Mouse (Mus musculus) layer of hippocampus, adult 11-12 months (tissue): Measurements from ENCODE around the gene Ino80b.

Source experiments
- DNase-seq: peaks from one replicate; pipeline ENCODE4 v3.0.0; 2022; ENCODE audit warnings: low spot score

Ino80b gene

DNA sequence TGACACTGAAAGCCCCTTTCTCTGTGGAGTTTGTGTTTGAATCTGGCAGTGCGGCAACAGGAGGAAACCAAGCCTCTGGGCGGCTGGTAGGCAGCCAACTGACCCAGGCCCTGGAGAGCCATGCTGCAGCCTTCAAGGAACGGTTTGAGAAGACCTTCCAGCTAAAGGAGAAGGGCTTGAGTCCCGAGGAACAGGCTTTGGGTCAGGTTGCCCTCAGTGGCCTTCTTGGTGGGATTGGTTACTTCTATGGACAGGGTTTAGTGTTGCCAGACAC lies 8.1 kb downstream of the Ino80b start:
- no peak for DNase-seq

DNA sequence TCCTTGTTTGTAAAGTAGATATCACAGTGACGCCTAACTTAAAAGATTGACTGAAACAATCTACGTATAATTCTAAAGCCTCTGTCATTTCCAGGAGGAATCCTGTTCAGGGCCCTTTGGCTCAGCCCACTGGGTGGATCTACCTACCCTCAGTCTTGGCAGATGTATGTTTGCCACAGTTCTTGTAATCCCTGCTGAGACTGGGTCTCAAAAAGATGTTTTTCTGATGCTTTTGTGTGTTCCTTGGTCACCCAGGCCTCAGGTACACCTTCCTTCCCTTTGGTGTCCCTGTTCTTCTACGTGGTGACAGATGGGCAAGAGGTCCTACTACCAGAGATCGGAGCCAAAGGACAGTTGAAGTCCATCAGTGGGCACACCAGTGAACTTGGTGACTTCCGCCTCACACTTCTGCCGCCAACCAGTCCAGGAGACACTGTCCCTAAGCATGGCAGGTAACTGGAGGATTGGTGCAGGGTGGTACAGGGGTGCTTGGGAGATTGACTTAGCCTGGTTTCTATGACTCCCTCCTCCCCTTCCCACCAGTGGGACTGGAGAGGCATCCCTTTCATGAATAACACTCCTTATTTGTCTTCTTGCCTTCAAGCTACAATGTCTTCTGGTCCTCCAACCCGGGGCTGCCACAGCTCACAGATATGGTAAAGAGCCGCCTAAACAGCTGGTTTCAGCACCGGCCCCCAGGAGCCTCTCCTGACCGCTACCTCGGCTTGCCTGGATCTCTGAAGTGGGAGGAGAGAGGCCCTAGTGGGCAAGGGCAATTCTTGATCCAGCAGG lies 8.7 kb downstream of the Ino80b start:
- no peak for DNase-seq

DNA sequence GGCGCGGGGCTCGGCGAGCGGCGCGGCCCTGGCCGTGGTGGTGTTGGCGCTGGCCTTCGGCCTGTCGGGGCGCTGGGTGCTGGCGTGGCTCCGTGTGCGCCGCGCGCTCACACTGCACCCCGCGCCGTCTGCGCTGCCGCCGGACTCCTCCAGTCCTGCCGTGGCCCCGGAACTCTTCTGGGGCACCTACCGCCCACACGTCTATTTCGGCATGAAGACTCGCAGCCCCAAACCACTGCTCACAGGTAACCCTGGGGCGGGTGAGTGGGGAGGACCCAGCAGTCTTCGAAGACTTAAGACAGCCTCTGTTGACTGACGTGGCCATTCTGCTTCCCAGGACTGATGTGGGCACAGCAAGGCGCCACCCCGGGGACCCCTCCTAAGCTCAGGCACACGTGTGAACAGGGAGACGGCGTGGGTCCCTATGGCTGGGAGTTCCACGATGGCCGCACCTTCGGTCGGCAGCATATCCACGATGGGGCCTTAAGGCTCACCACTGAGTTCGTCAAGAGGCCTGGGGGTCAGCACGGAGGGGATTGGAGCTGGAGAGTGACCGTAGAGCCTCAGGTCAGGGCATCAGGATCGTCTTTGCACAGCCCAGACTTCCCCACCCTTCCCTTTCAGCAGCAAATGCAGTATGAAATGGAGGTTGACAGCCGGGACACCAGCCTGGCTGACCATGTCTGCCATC lies 9.4 kb downstream of the Ino80b start:
- DNase-seq, result peak; percentile 33

DNA sequence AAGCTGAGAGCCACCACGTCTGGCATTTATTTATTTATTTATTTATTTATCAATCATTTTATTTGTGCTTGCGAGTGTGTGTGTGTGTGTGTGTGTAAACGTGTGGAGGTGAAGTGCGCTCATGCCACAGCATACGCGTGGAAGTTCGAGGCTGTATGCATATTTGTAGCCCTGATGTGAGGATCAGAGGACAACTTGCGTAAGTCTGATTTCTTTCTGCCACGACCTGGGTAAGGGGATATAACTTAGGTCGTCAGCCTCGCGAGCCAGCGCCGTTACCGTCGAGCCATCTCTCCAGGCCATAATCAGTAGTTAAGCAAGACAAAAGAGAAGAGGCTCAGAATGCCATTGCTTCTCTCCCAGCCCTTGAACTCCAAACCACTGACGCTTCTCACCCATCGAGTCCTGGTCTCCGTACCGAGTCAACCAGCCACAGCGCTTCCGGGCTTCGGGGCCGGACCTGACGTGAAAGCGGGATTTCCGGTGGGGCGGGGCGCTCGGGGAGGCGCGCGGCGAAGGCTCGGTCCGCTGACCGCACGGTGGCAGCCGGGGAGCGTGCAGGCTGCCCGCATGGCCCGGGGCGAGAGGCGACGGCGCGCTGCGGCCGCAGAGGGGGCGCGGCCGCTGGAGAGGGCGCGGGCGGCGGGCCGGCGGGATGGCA lies 10.1 kb downstream of the Ino80b start, which contains the start of gene Mogs:
Gene Mogs (plus strand): TSS at position 486 of the 661 bp plus-strand sequence.
- DNase-seq, result peak; percentile 91

DNA sequence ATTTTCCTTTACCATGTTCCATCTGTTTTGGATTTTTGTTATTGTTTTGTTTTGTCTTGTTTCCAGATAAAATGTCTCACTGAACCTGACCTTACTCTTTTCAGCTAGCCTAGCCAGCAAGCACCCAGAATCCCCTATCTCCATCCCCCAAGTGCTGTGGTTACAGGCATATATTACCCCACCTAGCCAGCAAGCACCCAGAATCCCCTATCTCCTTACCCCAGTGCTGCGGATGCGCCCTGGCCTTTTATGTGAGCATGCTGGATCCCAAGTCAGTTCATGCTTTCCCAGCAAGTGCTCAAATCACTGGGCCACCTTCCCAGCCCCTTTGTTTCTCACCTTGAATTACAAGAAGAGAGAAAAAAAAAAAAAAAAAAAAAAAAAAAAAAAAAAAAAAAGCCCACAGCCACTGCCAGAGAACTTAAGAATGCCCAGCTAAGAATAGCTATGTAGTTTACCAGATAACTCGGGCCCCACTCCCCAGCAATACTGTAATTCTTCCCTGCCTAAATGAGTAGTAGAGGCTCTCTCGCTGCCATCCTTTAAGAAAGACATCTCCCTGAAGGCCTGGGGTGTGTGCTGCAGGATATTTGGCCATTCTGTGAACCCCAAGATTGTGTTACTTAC lies 13.6 kb downstream of the Ino80b start:
- no peak for DNase-seq

DNA sequence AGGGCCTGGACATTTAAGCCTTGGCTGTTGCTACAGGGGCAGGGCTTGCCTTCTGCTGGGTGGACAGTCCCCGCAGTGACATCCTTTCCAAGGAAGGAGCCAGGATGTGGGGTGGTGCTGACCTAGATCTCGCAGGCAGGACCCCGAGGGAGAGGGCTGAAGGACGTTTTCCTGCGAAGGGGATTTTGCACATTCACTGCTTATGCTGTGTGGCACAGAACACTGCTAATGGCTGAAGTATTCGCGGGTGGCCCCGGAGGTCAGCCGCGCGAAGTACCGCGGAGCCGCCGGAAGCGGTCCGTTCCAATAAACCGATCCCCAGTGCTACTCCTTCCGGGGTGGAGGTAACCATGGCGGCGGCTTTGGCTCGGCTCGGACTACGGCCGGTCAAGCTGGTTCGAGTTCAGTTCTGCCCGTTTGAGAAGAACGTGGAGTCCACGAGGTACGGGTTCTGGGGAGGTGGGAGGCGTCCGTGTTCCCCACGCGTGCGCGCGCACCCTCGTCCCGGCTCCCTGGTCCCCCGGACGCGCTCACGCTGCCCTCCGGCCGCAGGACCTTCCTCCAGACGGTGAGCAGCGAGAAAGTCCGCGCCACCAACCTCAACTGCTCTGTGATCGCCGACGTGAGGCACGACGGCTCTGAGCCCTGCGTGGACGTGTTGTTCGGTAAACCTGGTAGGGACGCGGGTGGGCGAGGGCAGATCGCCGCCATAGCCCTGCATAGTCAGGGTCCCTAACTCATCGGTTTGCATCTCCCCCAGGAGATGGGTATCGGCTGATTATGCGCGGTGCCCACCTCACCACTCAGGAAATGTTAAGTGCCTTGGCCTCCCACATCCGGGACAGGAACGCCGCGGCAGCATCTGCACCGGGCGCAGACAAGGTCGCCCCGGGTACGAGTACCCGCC lies 16.2 kb downstream of the Ino80b start, which contains the start of gene Mrpl53:
Gene Mrpl53 (plus strand): TSS at position 279 of the 907 bp plus-strand sequence.
- peak; percentile 79 for DNase-seq

DNA sequence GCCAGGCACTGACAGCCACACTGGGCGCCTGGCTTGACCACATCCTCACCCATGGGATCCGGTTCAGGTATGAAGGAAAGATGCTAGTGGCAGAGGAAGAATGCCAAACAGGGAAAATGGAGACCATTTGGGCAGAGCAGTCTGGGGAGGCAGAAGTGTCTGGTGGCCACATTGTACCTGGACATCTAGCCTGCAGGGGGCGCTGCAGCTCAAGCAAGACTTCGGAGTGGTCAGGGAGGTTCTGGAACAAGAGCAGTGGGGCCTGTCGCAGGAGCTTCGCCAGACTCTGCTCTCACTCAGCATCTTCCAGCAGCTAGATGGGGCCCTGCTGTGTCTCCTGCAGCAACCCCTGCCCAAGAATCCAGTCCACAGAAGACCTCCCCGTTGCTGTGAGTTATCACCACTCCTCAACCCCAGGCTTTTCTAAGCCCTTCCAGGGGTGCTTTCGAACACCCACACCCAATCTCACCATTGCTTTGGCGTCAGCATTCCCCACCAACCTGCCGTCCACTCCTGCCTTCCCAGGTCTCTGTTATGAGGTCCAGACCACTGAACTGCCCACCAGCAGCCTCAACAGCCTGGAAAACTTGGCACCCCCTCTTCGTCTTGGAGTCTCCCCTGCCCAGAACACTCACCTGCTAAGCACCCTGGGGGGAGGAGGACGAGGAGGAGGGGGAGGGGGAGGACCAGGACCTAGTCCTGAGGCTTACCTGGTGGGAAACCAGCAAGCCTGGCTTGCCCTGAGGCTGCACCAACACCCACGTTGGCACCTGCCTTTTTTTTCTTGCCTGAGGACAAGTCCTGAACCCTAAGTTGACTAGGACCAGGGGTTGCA lies 17.4 kb downstream of the Ino80b start:
- peak; percentile 81 for DNase-seq

DNA sequence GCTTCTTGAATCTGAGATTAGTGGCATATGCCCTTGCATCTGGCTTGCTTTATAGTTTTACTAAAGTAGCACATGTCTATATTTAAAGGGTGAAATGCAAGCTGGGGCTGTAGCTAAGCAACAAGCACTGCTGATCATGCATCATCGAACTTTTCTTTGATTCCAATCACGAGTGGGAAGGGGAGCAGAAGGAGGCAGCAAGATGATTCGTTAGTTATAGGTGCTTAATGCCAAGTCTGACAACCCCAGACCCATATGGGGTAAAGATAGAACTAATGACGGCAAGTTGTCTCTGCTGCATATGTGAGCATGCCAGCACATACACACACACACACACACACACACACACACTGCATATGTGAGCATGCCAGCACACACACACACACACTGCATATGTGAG lies 21.1 kb downstream of the Ino80b start:
- peak; percentile 52 for DNase-seq

DNA sequence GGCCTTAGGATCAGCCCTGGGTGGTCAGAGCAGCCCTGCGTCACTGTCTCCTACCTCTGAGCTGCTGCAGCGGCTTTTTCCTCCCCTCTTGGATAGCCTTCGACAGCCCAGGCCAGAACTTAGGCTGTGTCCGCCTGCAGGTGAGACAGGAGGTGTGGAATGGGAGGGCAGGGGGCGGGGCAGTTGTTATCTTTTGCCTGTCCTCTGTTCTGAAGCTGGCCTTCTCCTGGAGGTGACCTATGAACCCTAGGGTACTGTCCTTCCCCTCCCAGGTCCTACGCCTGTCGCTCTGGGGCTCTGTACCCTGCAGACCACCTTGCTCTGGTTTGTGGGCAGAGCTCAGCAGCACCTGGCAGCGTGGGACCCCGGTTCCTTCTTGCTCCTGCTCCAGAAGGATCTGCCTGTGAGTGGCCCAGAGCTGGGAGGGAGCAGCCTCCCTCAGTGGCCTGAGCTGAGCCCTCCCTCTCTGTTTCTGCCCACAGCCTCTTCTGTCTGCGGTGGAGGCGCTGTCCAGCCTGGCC lies 22.0 kb downstream of the Ino80b start:
- no peak for DNase-seq

DNA sequence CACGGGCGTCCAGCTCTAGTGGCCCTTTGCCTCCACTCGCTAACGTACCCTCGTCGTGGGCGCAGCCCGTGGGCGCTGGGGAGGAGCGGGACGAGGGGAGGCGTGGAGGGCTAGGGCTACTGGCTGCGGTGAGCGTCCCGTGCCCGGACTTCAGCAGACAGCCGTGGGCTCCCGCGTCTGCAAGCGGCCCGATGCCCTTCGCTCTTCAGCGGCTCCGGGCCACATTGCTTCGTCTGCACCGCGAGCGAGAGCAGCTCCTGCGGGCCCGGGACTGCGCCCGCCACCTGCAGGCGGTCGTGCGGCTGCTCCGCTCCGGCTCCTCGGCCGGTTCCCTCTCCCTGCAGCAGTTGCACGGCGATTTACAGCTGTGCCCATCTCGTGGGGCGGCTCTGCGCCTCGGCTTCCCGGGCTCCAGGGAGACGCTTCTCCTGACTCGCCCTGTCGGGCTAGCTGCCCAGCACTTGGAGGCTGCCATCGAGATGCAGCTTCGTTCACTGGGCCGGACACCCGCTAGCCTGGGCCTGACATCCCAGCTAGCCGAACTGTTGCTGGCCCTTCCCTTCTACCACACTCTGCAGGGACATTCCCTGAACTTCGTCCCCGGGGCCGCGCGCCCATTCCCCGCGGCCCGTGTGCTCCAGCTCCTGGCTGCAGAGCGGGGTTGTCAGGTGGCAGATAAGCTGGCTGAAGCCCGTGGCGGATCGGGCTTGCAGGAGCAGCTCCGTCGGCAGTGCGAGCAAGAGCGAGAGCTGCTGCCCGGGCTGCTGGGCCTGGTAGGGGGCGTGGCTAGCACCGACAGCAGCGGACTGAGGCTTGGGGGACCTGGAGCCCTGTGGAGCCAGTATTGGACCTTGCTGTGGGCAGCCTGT lies 23.3 kb downstream of the Ino80b start:
- no peak for DNase-seq

DNA sequence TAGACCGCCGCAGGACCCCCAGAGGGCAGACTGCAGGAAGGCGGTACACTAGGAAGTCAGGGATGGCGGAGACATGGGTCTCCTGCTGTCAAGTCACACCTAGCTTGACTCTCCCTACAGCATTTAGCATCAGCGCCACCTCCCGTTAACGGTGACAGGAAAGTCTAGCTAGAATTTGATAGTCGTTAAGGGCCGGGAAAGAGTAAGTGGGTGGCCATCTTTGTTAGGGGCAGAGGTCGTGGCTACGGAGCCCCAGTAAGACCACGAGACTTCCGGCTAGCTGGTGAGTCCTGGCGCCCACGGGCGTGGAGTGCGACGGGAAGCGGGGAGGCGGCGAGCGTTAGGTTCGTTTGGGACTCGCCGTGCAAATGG lies 23.9 kb downstream of the Ino80b start, which contains the start of the genes Ccdc142 and Gm42688:
Gene Ccdc142 (plus strand): TSS at position 286 of the 372 bp plus-strand sequence.
Gene Gm42688 (plus strand): TSS at position 302 of the 372 bp plus-strand sequence.
- peak; percentile 94 for DNase-seq

DNA sequence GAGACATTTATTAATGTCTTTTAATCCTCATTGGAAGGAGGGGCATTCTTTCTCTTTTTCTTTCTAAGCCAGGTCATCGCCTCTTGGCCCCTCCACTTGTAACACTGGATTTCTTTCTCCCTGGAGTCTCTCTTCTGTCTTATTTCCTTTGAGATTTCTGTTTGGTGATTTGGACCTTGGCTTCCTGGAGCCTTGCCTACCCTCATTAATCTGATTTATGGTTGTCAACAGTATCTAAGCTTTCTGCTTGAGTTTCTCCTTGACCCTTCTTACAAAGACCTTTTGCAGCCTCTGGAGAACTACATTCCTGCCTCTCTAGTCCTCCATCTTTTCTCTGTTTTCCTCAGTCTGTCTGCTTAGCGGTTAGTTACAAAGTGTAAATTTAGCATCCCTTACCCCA lies 26.8 kb downstream of the Ino80b start:
- no peak for DNase-seq

DNA sequence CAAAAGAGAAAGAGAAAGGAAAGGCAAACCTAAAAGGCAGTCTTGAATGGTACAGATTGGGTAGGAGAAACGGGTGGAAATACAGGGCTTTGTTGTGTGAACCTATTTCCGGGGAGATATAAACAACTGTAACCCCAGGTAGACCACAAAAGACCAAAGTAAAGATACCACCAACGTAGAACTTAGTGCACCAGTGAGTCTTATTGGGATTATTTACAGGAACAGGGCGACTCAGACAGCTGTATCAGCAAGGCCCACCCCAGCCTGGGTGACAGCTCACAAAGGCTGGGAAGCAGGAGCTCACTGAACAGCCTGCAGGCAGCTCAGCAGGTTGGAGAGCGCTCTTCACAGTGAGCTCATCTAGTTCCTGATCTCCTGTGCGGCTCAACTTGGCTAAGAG lies 29.3 kb downstream of the Ino80b start:
- no peak for DNase-seq

DNA sequence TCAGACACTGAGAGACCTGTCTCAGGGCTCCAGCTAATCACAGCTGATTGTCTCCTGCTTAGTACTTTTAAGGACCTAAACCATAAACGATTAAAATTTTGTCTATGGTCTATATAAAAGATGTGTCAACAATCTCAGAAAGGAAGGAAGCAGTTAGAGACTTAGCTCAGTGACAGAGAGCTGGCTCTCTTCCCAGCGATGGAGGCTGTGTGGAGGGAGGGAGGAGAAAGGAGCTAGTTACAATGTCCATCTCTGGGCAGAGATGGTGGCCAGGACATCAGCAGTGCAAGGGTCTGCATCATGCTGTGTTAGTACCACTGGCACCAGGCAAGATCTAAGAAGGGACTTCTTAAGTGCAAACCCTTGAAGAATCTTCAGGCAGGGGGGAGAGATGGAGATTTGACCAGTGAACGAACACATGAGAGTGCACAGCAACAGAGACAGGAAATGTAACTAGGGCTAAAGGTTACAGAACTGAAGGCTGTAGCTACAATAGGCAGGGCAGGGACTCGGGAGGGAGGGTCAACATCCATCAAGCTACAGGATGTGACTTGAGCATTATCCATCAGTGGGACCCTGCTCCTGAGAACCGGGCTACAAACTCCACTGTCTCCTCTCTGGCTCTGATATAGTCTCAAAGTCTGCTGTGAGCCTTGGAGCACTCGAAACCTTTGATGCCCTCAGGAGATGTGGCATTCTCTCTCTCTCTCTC lies 32.7 kb downstream of the Ino80b start:
- DNase-seq, result no peak

DNA sequence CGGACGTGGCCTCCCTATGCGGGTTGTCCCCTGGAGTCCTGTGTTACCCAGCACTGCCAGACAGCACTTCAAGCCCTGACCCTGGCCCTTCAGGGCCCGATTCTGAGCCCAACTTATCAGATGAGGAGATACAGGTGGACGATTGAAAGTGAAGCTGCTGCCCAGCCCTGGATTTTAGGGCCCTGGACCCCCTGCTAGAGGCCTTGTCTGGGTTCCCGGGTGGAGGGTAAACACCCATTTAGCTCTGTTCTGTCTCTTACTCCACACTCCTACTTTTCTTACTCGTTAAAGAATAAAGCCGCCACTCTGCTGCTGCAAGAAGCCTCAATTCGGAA lies 37.3 kb downstream of the Ino80b start:
- DNase-seq, result no peak

DNA sequence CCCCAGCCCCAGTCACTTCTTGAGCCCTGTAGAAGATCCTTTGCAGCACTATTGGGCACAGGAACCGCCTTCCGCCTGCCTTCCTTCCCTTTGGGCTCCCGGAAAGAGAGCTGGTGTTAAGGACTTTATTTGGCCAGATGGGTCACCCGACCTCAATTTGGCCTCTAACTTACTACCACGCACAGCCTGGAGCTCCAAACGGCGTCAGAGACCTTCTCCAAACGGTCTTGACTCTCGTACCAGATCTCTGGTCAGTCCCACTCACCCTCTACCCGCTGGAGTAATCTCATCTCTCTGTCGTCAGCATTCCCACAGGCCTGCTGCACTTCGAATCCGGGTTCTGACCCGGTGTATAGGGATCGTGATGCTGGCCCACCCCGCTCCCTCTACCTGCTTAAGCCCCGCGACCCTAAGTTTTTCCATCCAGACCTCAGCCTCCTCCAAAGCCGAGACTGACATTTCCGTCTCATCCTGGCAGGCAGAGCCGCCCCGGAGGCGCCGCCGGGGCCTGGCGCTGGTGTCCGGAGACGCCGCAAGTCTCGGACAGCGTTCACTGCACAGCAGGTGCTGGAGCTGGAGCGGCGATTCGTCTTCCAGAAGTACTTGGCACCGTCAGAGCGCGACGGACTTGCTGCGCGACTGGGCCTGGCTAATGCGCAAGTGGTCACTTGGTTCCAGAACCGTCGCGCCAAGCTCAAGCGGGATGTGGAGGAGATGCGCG lies 37.9 kb downstream of the Ino80b start:
- no peak for DNase-seq

DNA sequence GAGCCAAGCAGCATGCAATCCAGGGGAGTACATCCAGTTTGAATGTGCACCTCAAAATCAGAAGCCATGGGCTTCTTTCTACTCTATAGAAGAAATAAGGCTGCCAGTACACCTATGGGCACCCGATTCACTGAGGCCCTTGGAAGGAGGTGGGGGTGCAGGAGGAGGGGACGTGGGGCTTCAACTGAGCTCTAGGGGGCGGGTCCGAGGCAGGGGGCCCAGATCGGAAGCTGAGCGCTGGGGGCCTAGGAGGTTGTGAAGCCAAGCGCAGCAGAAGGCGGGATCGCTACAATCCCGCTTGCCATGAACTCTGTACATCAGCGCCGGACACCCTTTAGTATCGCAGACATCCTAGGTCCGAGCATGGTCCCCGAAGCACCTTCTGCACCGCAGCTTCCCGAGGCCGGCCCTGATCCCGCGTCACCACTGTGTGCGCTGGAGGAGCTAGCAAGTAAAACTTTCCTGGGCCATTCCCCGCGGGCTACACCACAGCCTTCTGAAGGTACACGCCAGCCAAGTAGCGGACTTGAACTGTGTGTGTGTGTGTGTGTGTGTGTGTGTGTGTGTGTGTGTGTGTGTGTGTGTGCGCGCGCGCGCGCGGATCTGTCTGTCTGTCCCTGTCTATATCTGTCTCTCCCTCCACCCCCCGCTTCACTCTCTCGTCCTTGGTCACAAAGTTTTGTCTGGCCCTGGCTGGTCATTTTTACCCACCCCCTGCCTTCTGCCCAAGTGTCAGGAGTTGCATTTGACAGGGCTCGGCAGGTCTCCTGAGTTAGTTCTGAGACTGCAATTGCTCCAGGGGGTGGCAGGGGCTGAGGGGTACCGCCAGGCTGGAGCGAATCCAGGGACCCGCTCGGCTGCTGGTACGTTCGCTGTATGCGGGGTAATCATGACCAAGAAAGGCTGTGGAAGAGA lies 38.9 kb downstream of the Ino80b start, which contains the start of gene Lbx2:
Gene Lbx2 (plus strand): TSS at position 247 of the 915 bp plus-strand sequence.
- no peak for DNase-seq
